Mouse (Mus musculus): ENCODE data around the gene Tmem200a.

DNA sequence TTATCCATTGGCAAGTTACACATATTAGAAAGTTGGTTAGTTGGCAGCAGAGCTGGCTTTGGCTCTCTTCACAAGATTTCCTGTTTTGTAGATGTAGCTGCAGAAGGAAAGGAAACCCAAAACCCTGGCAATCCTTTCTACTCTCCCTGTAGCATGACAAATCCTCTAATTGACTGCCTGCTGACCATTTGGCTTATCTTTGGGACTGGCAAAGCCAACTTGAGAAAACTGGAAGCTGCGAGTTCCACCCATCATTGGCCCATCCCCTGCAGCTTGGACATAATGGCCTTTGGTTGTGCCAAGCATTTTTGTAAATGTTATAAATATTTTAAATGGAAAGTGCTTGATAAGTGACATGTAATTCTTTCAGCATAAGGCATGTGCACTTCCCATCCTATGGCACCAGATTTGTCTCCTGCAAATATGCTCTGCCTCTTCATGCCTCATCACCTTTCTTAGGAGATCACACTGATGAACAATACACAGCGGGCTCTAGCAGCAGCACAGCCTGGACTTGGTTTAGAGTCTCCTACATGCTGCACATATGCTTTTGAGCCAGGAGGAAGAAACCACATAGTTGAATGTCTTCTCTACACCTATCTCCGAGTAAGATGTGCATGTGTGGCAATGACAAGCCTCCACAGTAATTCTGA is 24.6 kb upstream of the Tmem200a start:
- no peak for TF ChIP-seq CTCF (IDR thresholded peaks at IDR 0.05; ENCODE audit: control insufficient read depth, insufficient read depth, insufficient replicate concordance, low read depth, low read length)
- no peak for TF ChIP-seq POLR2A (IDR thresholded peaks at IDR 0.05; ENCODE audit: control insufficient read depth, low read depth, low read length)
